Mouse (Mus musculus) olfactory bulb, adult 2 months (tissue): Measurements from ENCODE around the gene Hoxc4.

Experiments used
- CTCF ChIP-seq: fragments of 200-500 bp; IDR thresholded peaks from 2 replicates; pipeline ENCODE4 v1.5.1; 2012; ENCODE audit warnings: low read depth, mild to moderate bottlenecking, low read length, moderate library complexity; ENCODE audit not compliant: insufficient read depth
- POLR2A ChIP-seq: fragments of 200-500 bp; IDR thresholded peaks from 2 replicates; pipeline ENCODE4 v1.6.1; 2012; ENCODE audit warnings: mild to moderate bottlenecking, low read depth, low read length, moderate library complexity; ENCODE audit not compliant: insufficient read depth

DNA sequence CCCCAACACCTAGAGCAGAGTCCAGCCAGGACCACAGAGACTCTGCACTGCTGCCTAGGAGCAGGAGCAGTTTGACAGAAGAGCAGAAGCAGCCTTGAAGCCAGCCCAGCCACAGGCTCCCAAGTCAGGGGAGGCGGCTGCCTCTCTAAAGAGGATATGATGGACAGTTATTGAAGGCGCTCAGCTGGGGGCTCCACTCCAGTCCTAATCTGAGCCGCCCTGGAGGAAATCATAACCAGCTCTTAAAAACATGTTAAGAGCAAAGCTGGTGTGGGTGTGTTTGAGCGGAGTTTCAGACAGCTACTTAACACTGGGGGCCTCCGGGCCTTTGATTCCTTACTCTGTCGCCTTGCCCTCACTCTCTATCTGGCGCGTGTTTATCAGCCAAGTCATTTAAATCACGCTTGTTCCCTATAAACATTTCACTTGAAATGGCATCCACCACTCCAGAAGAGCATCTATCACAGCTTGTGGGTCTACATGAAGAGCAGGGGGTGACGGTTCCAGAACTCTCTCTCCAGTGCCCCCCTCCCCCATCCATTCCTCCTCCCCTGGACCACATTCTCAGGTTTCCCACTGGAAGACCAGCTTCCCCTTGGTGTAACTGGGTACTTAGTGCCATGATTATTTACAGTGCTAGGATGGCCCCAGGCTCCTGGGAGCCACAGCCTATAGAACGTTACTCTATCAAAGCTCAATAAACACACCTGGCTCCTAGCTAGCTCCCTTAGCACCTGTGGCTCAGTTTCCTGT, 56.1 kb downstream of the Hoxc4 start:
- TF ChIP-seq CTCF = no peak
- TF ChIP-seq POLR2A = no peak
